Mouse (Mus musculus) G1E (cell line): ENCODE measurements at regions not wholly inside any gene's neighbourhood (a gene's known extent, or its start where the extent isn't known, plus 50 kb on each side); places are given as distances from the start of the nearest gene placed in this dataset.

ENCODE experiments used
- CTCF ChIP-seq: IDR thresholded peaks from 2 replicates; pipeline ENCODE4 v1.5.1; 2012; ENCODE audit warnings: low read depth, low read length, inconsistent platforms, mixed read lengths
- GATA1 ChIP-seq: IDR thresholded peaks from 2 replicates; pipeline ENCODE4 v1.6.1; 2012; ENCODE audit warnings: borderline replicate concordance, low read length, inconsistent platforms, mixed read lengths
- GATA2 ChIP-seq: IDR thresholded peaks from 2 replicates; pipeline ENCODE4 v1.6.1; 2012; ENCODE audit warnings: low read depth, low read length, inconsistent platforms, borderline replicate concordance

DNA sequence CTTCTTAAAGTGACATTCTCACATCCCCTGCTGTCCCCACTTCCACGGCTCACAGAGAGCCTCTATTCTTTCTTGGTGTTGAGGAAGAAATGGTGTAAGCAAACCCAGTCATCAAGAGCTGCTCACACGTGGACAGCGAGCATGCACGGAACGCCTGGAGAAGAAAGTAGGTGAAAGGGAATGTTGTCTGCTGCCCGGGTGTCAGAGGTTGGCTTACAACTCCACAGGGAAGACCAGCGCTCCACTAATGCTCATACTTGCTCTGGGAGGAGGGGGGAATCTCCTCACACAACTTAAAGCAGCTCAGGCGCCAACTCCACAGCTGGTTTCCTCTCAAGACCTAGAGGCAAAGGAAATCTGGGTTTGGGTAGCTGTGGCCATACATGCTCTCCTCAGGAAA lies 102.4 kb upstream of the Slc44a1 start:
- TF ChIP-seq GATA1 (no peak), CTCF (no peak), GATA2 (no peak)
